Mouse (Mus musculus): ENCODE measurements around the gene Mcrip2.
"Not testable (repeated sequence)": the region's sequence is repeated elsewhere in the genome, so short reads cannot be mapped to it uniquely, and the experiment has no call there.

Gene Mcrip2

DNA sequence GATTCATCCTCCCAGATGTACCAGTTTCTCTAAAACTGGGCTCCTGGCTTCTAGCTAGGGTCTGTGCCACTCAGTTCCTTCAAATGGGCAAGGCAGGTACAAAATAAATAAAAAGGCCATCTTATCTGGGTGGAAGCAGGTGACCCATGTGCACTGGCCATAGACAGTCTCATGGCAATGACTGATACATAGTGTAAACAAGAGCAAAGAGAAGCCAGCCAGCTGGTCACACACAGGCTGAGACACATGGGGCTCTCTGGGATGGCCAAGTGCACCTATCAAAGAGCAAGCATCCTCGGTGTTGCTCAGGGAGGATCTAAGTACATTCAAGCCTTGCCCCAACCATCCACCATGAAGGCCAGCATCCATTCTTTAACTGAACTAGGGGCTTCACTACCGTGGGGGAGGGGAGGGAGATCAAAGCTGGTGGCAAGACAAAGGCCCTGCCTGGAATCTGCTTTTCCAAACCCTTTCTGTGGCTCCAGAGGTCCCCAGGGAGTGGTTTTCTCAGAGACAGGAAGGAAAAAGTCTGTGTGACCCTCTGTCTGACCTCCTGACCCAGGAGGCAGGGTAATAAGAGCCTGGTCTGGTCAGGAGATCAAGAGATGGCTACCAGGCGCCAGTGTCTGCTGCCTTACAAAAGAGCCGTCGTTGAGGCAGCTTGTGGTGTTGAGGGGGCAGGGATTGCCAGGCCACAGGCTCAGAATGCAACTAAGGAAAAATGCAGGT lies 12.5 kb upstream of the Mcrip2 start:
- DNase-seq (ENCODE audit: inconsistent ontology term) = no peak

DNA sequence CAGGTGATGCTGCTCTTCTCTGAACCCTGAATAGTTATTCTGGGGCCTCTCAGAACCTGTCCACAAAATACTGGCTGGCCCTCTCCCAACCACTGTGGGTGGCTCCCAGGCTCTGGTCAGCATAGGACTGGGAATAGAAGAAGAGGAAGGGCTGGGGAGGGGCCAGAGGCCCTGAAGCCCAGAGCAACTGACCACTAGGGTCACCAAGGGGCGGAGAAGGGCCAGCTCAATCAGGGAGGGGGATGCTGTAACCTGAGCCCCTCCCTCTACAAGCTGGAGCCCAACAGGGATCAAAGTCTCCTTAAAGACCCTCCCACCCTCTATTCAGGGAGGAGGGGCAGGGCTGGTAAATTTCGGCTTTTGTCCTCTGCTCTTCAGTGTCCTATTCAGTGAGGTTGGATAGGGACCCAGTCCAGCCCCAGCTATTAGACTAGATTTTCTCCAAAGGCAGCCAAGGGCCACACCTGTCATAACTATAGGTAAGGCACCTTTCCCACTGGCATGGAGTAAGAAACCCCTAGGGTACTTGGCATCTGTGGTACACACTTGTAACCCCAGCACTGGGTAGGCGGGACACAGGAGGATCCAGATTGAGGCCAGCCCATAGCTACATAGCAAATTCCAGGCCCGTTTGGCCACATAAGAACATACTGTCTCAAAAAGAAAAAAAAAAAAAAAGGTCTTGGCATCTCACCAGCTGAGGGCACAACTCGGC lies 11.8 kb upstream of the Mcrip2 start, which contains the start of gene Wfikkn1:
Gene Wfikkn1 (minus strand): TSS at position 663 of the 715 bp plus-strand sequence.
- DNase-seq (ENCODE audit: inconsistent ontology term) = no peak

DNA sequence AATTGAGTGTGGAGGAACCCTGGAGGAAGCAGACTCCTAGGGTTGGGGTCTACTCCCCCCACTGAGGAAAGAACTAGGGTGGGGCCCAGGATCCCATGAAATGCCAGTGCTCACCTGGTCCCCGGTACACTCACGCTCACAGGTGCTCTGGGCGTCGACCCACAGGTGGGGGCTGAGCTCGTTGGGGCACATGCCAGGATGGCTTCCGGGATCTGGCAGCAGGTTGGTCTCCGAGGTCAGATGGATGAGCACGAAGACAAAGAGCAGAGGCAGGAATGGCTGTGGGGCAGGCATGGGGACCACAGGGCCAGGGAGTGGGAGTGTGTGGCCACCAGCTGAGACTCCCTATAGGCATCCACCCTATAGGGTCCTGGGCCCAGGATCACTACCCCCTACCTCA lies 11.2 kb upstream of the Mcrip2 start:
- DNase-seq (ENCODE audit: inconsistent ontology term) = no peak

DNA sequence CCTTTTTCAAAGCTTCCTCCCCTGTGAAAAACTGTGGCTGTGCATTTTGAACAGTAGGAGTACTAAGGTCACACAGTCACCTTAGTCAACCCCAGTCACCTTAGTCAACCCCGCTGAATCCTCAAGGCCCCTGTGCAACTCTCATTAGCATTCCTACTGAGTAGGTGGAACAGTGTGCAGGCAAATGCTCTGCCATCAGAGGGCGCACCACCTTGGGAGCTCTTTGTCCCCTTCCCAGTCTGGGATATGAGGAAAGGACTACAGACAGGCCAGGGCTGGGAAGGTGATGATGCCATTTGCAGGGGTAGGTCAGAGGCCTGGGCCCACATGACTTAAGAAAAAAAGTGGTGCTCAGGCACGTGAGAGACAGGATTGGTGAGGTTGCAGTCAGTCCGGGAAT lies 10.7 kb upstream of the Mcrip2 start:
- no peak for DNase-seq (ENCODE audit: inconsistent ontology term)

DNA sequence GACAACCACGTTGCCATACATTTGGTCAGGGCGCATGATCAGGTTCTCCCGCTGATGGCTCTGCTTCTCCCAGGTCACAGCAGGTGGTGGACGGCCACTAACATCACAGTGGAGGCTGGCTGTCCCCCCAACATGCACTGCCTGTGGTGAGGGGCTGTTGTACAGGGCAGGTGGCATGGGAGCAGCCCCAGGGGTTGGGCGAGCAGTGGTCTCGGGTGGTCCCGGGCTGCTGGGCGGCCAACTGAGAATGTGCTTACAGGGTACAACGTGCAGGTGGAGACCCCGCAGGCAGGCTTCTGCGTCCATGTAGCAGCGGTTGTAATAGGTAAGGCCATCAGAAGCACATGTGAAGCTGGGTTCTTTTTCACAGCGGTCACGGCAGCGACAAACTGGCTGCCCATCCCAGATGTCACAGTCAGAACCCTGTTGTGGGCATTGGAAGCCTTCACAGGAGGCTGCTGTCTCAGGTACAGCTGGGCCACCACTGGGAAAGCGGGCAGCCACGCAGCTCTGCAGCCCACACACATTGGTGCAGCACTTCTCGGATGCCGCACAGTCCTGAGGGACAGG lies 10.1 kb upstream of the Mcrip2 start:
- DNase-seq (ENCODE audit: inconsistent ontology term) = no peak

DNA sequence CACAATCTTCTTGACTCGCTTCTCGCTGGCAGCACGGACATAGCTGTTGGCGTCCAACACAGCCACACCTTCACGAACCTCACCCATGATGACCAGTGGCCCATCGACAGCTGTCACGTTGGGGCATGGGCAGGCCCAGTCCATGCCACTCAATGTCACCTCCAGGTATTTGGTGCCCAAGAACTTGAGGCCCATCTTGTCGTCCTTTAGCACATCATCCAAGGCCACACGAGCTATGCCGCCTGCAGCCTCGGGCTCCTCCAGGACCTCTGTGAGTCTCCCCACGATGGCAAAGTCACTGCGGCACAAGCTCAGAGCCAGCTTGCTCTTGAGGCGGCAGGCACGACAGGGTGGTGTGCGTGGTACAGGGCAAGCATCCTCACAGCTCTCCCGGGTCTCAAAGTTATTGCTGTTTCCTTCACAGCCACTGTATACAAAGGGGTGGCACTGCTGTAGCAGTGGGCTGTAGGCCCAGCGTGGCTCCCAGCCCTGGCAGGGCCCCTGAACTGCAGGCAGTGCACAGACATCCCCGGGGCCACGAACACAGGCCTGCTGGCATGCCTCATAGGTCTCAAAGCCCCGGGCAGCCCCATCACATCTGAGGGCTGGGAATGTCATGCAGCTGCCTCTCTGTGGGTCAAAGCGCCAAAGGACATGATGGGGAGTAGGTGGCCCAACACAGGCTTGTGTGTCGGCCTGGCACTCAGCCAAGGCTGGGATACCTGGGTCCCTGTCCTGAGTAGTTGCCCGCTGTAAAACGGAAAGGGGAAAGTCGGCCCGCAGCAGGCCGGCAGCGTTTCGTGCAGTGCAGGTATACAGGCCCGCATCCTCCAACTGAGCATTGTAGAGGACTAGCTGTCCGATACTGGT lies 9.4 kb upstream of the Mcrip2 start:
- DNase-seq (ENCODE audit: inconsistent ontology term) = no peak

DNA sequence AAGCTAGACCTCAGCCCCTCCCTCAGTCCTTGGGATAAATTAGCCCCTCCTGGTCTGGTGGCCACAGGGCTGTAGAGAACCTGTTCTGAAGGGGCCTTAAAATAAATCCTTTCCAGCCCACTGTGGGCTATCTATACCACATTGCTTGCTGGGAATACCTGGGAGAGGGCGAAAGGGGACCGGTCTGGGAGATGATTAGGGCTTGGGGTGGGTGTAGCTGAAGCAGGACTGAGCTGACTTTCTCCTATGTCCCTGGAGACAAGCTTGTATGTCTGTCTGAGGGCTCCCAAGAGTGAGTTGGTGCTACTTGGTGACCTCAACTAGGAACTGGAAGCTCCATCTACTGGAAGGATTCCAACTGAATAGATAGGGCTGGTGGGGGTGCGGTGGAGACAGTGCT lies 8.5 kb upstream of the Mcrip2 start:
- DNase-seq (ENCODE audit: inconsistent ontology term) = no peak

DNA sequence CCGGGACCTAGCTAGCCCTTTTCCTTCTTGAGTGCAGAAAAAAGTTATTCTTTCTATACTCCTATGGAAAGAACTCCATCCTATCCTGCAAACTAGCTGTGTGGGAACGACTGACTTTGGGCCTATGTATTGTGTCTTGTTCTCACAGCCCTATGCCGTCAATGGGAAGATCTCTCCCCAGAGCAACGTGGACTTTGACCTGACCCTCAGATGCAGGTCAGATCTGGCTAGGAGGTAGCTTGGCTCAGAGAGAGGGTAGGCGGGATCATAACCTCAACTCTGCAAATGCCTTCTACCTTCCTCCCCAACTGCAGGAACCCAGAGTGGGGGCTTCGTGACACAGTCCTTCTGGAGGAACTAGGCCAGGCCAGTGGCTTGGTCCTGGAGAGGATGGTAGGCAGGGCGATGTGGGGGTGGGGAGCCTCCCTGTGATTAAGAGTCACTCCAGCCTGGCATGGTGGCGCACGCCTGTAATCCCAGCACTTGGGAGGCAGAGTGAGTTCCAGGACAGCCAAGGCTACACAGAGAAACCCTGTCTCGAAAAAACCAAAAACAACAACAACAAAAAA lies 7.9 kb upstream of the Mcrip2 start:
- DNase-seq (ENCODE audit: inconsistent ontology term) = no peak

DNA sequence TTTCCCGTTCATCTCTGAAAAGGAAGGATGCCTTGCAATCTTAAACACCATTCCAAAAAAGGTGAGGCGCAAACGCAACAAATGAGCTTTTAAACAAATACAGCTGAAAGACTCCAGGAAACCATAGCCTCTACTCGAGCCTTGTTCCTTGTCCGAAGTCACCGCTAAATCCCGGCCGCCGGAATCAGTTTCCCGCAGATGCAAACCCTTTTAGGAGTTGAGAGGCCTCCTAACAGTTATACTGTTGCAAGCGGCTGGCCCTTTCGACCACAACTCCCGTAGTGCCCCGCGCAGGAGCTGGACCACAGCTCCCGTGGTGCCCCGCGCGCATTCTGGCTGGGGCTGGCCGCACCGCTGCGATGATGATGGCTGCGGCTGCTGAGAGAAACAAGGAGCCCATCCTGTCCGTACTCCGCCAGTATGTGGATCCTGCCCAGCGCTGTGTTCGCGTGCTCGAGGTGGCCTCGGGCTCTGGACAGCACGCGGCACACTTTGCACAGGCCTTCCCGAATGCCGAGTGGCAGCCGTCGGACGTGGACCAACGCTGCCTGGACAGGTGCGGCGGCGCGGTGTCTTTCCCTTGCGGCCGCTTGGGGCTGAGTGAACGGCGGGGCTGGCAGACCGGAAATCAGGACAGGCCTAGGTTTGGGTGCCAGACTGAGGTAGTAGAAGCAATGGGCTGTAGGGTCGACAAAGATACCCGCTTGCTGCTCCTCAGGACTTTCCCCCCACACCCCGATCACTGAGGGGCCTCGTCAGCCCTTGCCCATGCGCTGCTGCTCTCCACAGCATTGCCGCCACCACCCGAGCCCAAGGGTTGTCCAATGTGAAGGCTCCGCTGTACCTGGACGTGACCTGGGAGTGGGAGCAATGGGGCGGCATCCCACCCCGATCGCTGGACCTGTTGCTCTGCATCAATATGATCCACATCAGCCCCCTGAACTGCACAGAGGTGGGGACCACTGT lies 6.9 kb upstream of the Mcrip2 start:
- DNase-seq (ENCODE audit: inconsistent ontology term) = peak; percentile 90

DNA sequence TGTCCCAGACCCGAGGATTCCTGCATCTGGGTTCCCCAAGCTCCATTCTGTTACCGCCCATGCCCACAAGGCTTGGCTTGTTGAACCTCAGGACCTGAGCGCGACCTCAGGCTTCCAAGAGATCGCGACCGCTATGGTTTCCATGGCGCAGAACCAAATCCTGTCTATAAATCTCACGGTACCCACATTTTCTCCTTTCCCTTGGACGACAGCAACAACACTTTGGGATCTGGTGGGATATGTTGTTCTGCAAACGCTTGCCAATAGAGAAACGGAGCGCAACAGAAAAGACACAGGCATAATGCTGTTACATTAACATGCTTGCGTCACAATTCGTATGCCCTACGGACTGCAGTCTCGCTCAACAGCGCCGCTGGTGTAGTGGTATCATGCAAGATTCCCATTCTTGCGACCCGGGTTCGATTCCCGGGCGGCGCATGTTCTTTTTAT lies 6.2 kb upstream of the Mcrip2 start, which contains the start of gene Mettl26:
Gene Mettl26 (plus strand): TSS at position 354 of the 450 bp plus-strand sequence.
- DNase-seq (ENCODE audit: inconsistent ontology term) = peak; percentile 90

DNA sequence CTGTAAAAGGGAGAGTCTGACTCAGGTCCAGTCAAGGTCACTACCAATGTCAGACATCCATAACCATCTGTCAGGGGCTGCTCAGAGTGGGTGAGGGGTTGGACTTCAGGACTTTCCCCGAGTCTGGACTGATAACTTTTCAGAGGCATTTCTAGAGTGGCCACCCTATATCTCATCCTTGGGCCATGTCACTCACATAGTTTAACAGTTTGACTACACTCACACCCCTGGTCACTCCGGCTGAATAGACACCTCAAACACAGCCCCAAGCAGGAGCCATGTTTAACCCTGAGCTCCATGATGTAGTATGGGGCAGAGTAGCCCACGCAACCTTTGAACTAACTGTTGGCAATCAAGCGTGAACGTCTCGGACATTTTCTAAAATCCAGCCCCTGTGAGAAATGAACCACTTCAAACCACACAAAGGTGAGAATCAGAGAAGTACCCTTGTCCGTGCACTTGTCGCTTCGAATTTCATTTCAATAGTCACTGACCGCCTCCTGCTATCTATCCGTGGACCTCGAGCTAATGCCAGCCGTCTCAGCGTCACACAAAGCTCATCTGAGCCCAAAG lies 5.7 kb upstream of the Mcrip2 start:
- no peak for DNase-seq (ENCODE audit: inconsistent ontology term)

DNA sequence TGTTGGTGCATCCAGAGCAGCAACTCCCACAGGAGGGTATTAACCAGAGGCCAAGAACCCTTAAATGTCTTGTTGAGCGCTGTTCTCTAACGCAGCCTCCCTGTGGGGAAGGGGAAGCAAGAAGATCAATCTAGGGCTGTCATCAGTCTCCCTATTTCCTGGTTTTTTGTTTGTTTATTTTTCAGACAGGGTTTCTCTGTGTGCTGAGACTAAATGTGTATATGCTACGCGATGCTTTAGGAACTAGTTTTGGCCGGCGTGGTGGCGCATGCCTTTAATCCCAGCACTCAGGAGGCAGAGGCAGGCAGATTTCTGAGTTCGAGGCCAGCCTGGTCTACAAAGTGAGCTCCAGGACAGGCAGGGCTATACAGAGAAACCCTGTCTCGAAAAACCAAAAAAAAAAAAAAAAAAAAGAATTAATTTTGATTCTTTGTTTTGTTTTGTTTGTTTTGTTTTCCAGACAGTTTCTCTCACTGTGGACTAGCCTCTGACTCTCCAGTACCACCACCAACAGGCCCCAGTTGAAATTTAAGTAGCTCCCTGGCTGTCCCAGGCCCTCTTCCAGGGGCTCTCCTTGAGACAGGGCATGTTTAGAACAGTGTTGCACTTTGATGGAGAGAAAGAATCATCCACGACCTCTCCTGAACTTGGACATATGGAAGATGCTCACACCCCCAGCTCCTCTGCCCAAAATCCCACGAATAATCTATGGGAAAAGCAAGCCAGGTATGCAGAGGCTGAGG lies 5.0 kb upstream of the Mcrip2 start:
- DNase-seq (ENCODE audit: inconsistent ontology term) = no peak

DNA sequence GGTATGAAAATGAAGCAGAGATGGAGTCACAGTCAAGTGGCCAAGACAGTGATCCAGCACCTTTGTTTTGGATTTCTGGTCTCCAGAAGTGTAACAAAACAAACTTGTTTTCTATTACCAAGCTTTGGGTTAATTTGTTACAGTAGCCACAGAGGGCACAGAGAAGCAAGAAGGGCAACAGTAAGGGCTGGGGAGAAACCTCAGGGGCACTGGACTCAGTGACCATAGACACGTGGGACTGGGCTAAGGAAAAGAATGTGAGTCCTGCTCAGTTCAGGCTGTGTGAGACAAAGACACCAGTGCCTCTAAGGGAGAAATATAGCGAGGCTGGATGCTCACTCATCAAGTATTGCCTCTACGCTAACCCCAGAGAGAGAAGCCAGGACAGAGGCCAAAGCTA lies 4.1 kb upstream of the Mcrip2 start:
- no peak for DNase-seq (ENCODE audit: inconsistent ontology term)

DNA sequence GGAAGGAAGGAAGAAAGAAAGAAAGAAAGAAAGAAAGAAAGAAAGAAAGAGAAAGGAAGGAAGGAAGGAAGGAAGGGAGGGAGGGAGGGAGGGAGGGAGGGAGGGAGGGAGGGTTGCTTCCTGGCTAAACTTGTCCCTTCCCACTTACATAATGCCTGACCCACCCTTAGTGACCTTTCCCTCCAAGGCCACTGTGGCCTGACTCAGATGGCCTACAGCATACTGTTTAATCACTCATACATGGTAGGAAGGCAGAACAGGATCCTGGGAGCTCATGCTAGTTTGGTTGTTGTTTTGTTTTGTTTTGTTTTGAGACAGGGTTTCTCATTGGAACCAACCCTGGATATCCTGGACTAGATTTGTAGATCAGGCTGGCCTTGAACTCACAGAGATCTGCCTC lies 3.0 kb upstream of the Mcrip2 start:
- not testable (repeated sequence) for DNase-seq (ENCODE audit: inconsistent ontology term)

DNA sequence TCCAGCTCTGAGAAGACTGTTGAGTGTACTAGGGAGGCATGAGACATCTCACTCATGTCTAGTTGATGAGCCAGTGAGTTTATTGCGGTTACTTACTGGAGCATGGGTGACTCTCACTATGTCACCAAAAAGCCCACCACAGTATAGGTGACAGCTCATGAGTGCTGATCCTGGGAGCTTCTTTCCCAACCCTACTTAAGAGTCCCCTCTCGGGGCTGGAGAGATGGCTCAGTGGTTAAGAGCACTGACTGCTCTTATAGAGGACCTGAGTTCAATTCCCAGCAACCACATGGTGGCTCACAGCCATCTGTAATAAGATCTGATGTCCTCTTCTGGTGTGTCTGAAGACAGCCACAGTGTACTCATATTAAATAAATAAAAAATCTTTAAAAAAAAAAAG lies 1.4 kb upstream of the Mcrip2 start:
- DNase-seq (ENCODE audit: inconsistent ontology term) = no peak

DNA sequence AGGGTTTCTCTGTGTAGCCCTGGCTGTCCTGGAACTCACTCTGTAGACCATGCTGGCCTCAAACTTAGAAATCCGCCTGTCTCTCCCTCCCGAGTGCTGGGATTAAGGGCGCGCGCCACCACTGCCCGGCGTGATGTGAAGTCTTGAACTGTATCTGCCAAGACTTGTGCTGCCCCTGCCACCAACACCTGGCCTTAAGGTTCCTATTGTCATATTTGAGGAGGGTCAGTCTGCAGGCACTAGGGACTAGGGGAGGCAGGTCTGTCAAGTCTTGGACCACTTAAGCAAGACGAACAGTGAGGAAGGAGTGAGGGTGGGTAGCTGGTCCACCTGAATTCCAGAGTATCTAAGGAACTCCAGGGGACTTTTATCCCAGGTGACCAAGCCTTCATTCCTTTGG lies 934 bp upstream of the Mcrip2 start:
- DNase-seq (ENCODE audit: inconsistent ontology term) = no peak

DNA sequence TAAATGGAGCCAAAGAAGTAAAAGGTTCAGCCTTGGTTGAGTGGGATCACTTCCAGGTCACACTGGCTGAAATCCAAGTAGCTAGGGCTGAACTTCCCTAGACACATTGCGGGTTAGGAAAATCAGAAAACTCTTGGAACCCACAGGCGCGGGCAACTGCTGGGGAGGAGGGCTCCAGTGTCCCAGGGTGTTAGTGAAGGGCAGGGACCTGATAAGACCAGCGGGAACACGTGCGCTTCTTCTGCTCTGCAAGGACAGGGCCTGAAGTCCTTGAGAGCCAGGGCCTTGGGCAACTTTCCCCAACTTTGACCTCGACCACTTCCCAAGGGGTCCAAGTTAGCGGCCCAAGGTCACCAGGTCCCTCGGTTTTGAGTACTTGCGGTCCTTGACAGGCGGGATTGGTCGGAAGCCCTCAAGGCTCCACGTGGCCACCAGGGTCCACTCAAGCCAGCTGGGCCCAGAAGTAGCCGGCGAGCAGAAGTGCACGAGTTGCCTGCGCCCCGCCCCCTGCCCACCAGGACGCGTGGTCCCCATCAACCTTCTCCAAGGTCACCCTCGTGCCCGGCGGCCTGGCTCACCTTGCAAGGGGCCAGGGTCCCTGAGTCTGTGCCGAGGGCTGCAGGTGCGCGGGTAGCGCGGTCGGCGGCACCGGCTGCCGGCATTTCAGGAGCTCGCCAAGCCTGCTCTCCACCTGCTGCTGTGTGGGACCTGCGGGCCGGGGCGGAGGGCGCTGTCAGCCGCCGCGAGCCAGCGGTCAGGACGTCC lies 546 bp downstream of the Mcrip2 start:
- peak; percentile 60 for DNase-seq (ENCODE audit: inconsistent ontology term)

DNA sequence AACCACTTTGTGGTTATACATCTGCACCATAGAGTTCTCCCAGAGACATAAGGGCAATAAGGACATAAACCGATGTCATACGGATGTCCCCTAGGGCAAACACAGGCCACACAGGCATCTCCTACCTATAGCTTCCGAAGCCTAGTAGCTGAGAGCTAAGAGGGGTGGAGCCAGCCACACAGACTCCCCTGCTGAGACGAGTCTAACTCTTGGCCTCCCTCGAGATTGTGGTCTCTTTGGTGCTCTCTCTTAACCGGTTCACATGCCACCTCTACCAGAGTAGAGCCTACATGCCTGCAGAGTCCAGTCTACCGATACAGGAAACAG lies 1.1 kb downstream of the Mcrip2 start:
- DNase-seq (ENCODE audit: inconsistent ontology term) = no peak

DNA sequence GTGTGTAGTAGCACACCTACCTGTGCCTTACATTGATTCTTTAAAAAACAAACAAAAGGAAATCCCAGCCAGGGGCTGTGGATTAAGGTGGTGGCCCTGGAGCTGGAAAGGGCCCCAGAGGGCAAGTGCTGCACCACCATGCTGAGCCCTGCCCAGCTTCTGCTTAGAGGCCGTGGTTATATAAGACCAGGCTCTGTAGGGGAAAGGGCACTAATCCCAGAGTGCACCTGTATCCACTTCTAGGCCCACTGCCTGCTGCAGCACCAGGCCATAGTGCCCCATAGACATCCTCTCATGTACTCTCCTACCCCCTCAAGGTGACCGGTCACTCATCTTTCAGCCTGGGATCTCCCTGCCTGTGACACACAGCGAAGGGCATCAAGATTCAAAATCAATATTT lies 2.4 kb downstream of the Mcrip2 start:
- no peak for DNase-seq (ENCODE audit: inconsistent ontology term)
